Mouse (Mus musculus) thymus, adult 2 months (tissue): ENCODE data around the gene Gm17571. TPM values are rescaled to one million over a fixed set of nuclear protein-coding genes. Genes with fewer than 3 reads are reported as not detected.

Experiments used
- DNase-seq: peaks from one replicate; pipeline ENCODE4 v3.0.0; 2021
- H3K27ac ChIP-seq: fragments of 200-500 bp; 2 replicates; pipeline ENCODE4 v1.5.1; 2012; ENCODE audit warnings: low read length, control low read depth; ENCODE audit not compliant: control insufficient read depth, insufficient read depth
- H3K27me3 ChIP-seq: fragments of 200-500 bp; 2 replicates; pipeline ENCODE4 v1.6.1; 2012; ENCODE audit warnings: mild to moderate bottlenecking, low read length, moderate library complexity, mixed read lengths; ENCODE audit not compliant: control insufficient read depth, insufficient read depth
- H3K36me3 ChIP-seq: fragments of 200-500 bp; 2 replicates; pipeline ENCODE4 v1.6.1; 2012; ENCODE audit warnings: mild to moderate bottlenecking, low read length, moderate library complexity; ENCODE audit not compliant: control insufficient read depth, insufficient read depth
- H3K4me1 ChIP-seq: fragments of 200-500 bp; replicated peaks from 2 replicates; pipeline ENCODE4 v1.6.1; 2012; ENCODE audit warnings: low read length; ENCODE audit not compliant: control insufficient read depth, insufficient read depth
- H3K4me3 ChIP-seq: fragments of 200-500 bp; 2 replicates; pipeline ENCODE4 v1.5.1; 2012; ENCODE audit warnings: mild to moderate bottlenecking, low read length, control low read depth, moderate library complexity; ENCODE audit not compliant: control insufficient read depth, insufficient read depth
- CTCF ChIP-seq: fragments of 200-500 bp; IDR thresholded peaks from 2 replicates; pipeline ENCODE4 v1.5.1; 2012; ENCODE audit warnings: mild to moderate bottlenecking, control low read depth, low read length, moderate library complexity, borderline replicate concordance; ENCODE audit not compliant: control insufficient read depth, poor library complexity, insufficient read depth; ENCODE audit errors: extremely low read depth
- POLR2A ChIP-seq: fragments of 200-500 bp; IDR thresholded peaks from 2 replicates; pipeline ENCODE4 v1.6.1; 2012; ENCODE audit warnings: mild to moderate bottlenecking, low read length, control low read depth, moderate library complexity; ENCODE audit not compliant: control insufficient read depth, poor library complexity, insufficient read depth; ENCODE audit errors: extremely low read depth
- WGBS: fragments of 180-500 bp; shearing (Covaris S2); methylation state at CpG from one replicate; pipeline ENCODE4 v1.1.7; 2018; 5-methylcytosine and 5-hydroxymethylcytosine counted together
- polyA plus RNA-seq: library from polyadenylated mRNA; depleted of rRNA; stranded (reverse); fragments of >200 nt; gene quantifications from 2 replicates; pipeline ENCODE4 v1.2.3, GENCODE M21; 2012

Gene Gm17571
- polyA plus RNA-seq, 1 experiment = not detected

GRCm38 (mm10) chr9:13468778-13469177 lies 22.2 kb upstream of the Gm17571 start:
- no peak overlapping the region for H3K4me3 ChIP-seq
- DNase-seq = peak; percentile 43
- no peaks in the 10 kb centered on the region for H3K27me3 ChIP-seq
- H3K27ac ChIP-seq = peak overlapping the region; percentile 3
- peak; percentile 68; the same call in 1 of the 2 replicates for TF ChIP-seq CTCF
- no peak for TF ChIP-seq POLR2A
- peaks cover 45% of the 10 kb centered on the region for H3K4me1 ChIP-seq
- H3K36me3 ChIP-seq = no peaks in the 10 kb centered on the region
- WGBS = 63% methylated on average over 6 of the region's 6 CpGs

DNA sequence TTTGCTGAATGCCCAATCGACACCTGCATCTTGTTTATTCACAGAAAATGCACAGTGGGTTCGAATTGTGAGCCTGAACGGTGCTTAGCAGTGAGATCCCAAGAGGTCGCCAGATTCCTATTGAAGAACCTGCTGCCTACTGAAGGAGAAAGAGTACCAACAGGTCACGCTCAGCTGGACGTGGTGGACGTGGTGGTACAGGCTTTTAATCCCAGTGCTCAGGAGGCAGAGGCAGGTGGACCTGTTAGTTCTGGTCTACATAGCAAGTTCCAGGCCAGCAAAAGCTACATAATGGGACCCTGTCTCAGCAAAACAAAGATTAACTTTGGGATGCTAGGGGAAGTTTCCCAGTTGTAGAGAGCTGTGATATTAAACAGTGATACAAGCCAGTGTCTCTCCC lies 21.2 kb upstream of the Gm17571 start:
- Histone ChIP-seq H3K4me3 (no peak overlapping the region), H3K27ac (no peak overlapping the region), H3K4me1 (peaks cover 45% of the 10 kb centered on the region), H3K27me3 (no peaks in the 10 kb centered on the region), H3K36me3 (no peaks in the 10 kb centered on the region)
- DNase-seq = no peak
- no peak for TF ChIP-seq POLR2A
- TF ChIP-seq CTCF = no peak
- 95% methylated on average over 7 of the region's 7 CpGs for WGBS

DNA sequence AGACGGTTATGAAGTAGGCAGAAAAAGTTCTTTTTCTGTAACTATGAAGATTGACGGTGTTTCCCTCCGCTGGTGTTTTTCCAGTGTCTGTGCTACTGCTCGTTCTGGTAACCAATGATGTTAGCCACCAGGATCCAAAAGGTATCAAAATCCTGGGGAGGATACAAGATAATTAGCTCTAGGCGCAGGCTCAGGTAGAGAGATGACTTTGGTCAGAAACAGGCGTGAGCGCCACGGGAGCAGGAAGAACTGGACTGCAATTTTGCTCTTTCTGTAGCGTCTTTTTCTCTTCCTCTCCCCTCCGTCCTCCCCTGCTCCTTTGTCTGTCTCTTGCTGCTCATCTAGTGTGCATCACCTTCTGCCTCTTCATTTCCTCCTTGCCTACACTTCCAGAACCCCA lies 20.3 kb upstream of the Gm17571 start:
- 9% methylated on average over 10 of the region's 10 CpGs for WGBS
- no peaks in the 10 kb centered on the region for H3K27me3 ChIP-seq
- H3K4me3 ChIP-seq = peak overlapping the region; percentile 19
- peak overlapping the region; percentile 97 for H3K27ac ChIP-seq
- peaks cover 40% of the 10 kb centered on the region for H3K4me1 ChIP-seq
- peak; percentile 35 for DNase-seq
- H3K36me3 ChIP-seq = no peaks in the 10 kb centered on the region
- TF ChIP-seq POLR2A (no peak), CTCF (no peak)

DNA sequence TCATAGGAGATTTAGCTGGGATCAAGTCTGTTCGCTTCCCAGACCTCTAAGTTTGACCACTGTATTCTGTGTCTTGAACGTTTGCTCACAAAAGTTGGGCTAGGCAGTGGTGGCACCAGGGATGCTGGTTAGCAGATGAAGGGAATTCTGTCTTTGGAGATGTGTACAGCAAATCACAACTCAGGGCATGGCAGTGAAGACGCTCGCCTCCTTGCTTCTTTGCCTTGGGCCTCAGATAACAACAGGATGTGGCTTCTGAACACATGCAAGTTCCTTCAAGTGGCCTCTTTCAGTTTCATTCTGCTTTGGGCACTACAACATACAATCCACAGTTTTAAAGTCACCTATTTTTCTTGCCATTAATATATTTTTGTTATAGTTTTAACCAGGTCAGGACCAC lies 19.8 kb upstream of the Gm17571 start:
- DNase-seq = peak; percentile 58
- no peaks in the 10 kb centered on the region for H3K27me3 ChIP-seq
- peaks cover 39% of the 10 kb centered on the region for H3K4me1 ChIP-seq
- no peak for TF ChIP-seq CTCF
- no peak for TF ChIP-seq POLR2A
- peak overlapping the region; percentile 77 for H3K27ac ChIP-seq
- WGBS = 23% methylated on average over 4 of the region's 4 CpGs
- no peaks in the 10 kb centered on the region for H3K36me3 ChIP-seq
- no peak overlapping the region for H3K4me3 ChIP-seq

DNA sequence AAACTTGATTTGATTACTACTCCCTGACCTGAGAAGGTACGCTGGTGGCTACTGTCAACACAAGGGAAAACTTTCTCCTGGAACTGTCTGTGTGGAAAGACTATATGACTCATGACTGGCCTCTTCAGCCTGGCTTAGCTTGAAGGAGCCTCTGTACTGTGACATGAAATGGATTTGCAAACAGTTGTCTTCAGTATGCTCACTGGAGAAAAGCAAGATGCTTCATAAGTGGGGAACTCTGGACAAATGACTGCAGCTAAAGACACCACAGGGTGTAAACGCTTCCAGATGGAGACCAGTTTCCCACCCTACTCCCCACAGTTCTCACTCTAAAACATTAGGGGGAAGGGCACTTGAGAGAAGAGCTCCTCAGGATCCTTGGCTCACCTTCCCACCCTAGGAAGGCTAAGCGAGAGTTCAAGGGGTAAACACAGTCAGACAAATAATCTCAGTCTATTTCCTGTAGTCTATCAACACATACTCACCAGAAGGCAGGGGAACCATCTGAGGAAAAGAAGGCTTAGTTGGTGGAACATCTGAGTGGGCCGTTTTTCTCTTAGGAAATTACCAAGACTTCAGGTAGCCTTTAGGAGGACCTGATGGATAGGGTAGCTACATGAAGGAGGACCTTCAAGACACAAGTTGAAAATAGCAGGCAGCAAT lies 18.9 kb upstream of the Gm17571 start:
- DNase-seq = no peak
- Histone ChIP-seq H3K36me3 (no peaks in the 10 kb centered on the region), H3K27ac (no peak overlapping the region), H3K27me3 (no peaks in the 10 kb centered on the region), H3K4me1 (peaks cover 34% of the 10 kb centered on the region), H3K4me3 (no peak overlapping the region)
- WGBS = 72% methylated on average over 4 of the region's 4 CpGs
- TF ChIP-seq POLR2A = no peak
- no peak for TF ChIP-seq CTCF

- 90% methylated on average over 1 of the region's 1 CpGs for WGBS
- H3K27ac ChIP-seq = no peak overlapping the region
- H3K36me3 ChIP-seq = no peaks in the 10 kb centered on the region
- H3K4me1 ChIP-seq = peaks cover 8% of the 10 kb centered on the region
- no peak for DNase-seq
- no peak for TF ChIP-seq CTCF
- TF ChIP-seq POLR2A = no peak
- no peaks in the 10 kb centered on the region for H3K27me3 ChIP-seq
- no peak overlapping the region for H3K4me3 ChIP-seq
Observed at GRCm38 (mm10) chr9:13460926-13461325, 14.4 kb upstream of the Gm17571 start.
